Mouse (Mus musculus): Measurements from ENCODE around the gene Zbtb41. TPM values are rescaled to one million over a fixed set of nuclear protein-coding genes. Genes with fewer than 3 reads are reported as not detected.

The Zbtb41 gene
- polyA plus RNA-seq, 1 experiment from 2014 or later = 8.0 TPM

DNA sequence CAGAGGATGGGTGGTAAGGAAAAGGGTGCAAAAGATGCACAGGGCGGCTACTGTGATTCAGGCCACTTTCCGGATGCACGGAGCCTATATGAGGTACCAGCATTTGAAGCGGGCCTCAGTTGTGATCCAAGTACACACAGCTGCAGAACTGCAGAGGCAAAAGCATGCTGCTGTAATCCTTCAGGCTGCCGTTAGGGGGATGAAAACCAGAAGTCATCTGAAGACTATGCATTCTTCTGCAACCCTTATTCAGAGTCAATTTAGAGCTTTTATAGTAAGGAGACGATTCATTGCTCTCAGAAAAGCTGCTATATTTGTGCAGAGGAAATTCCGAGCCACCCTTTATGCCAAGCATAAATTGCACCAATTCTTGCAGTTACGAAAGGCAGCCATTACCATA, 58.2 kb downstream of the Zbtb41 start:
- Histone ChIP-seq H3K9me3 (no peaks in the 10 kb centered on the region), H3K4me1 (no peaks in the 10 kb centered on the region), H3K9ac (no peak overlapping the region), H3K36me3 (peaks cover 81% of the 10 kb centered on the region), H3K27ac (no peak overlapping the region), H3K4me3 (no peak overlapping the region), H3K4me2 (no peak overlapping the region), H3K27me3 (no peaks in the 10 kb centered on the region)
- ATAC-seq (ENCODE audit: insufficient number of reproducible peaks, insufficient read depth, low FRiP score, low TSS enrichment, low read depth) = no peak
- WGBS = 91% methylated on average over 8 of the region's 8 CpGs

- Histone ChIP-seq H3K4me1 (no peaks in the 10 kb centered on the region), H3K4me3 (no peak overlapping the region)
- no peak for ATAC-seq (ENCODE audit: insufficient number of reproducible peaks, insufficient read depth, low FRiP score, low TSS enrichment, low read depth)
Observed at GRCm38 (mm10) chr1:139481146-139481545, 59.1 kb downstream of the Zbtb41 start.

GRCm38 (mm10) chr1:139494630-139495029, 72.5 kb downstream of the Zbtb41 start:
- peaks cover 36% of the 10 kb centered on the region for H3K36me3 ChIP-seq
- no peak for ATAC-seq (ENCODE audit: insufficient number of reproducible peaks, insufficient read depth, low FRiP score, low TSS enrichment, low read depth)
- no peaks in the 10 kb centered on the region for H3K9me3 ChIP-seq
- H3K9ac ChIP-seq = no peak overlapping the region
- 83% methylated on average over 3 of the region's 3 CpGs for WGBS
- H3K4me3 ChIP-seq = no peak overlapping the region
- no peaks in the 10 kb centered on the region for H3K27me3 ChIP-seq
- no peaks in the 10 kb centered on the region for H3K4me1 ChIP-seq
- no peak overlapping the region for H3K4me2 ChIP-seq
- no peak overlapping the region for H3K27ac ChIP-seq

More at GRCm38 (mm10) chr1:139481146-139481545, 59.1 kb downstream of the Zbtb41 start:
- Histone ChIP-seq H3K27me3 (no peaks in the 10 kb centered on the region), H3K36me3 (peaks cover 76% of the 10 kb centered on the region), H3K27ac (no peak overlapping the region), H3K4me2 (no peak overlapping the region), H3K9me3 (no peaks in the 10 kb centered on the region), H3K9ac (no peak overlapping the region)
- 95% methylated on average over 4 of the region's 4 CpGs for WGBS

GRCm38 (mm10) chr1:139495408-139495807, 73.3 kb downstream of the Zbtb41 start:
- ATAC-seq (ENCODE audit: insufficient number of reproducible peaks, insufficient read depth, low FRiP score, low TSS enrichment, low read depth) = no peak
- no peak overlapping the region for H3K4me3 ChIP-seq
- H3K27ac ChIP-seq = no peak overlapping the region
- WGBS = 74% methylated on average over 2 of the region's 2 CpGs
- H3K4me1 ChIP-seq = no peaks in the 10 kb centered on the region
- H3K4me2 ChIP-seq = no peak overlapping the region
- no peaks in the 10 kb centered on the region for H3K9me3 ChIP-seq
- H3K9ac ChIP-seq = no peak overlapping the region
- H3K27me3 ChIP-seq = no peaks in the 10 kb centered on the region
- H3K36me3 ChIP-seq = peaks cover 30% of the 10 kb centered on the region

GRCm38 (mm10) chr1:139496212-139496611, 74.1 kb downstream of the Zbtb41 start:
- WGBS = 90% methylated on average over 3 of the region's 3 CpGs
- H3K36me3 ChIP-seq = peaks cover 23% of the 10 kb centered on the region
- H3K9ac ChIP-seq = no peak overlapping the region
- no peak overlapping the region for H3K4me3 ChIP-seq
- no peaks in the 10 kb centered on the region for H3K27me3 ChIP-seq
- no peak overlapping the region for H3K27ac ChIP-seq
- ATAC-seq (ENCODE audit: insufficient number of reproducible peaks, insufficient read depth, low FRiP score, low TSS enrichment, low read depth) = no peak
- H3K4me1 ChIP-seq = no peaks in the 10 kb centered on the region
- no peaks in the 10 kb centered on the region for H3K9me3 ChIP-seq
- H3K4me2 ChIP-seq = no peak overlapping the region

GRCm38 (mm10) chr1:139499751-139500150, 77.7 kb downstream of the Zbtb41 start:
- Histone ChIP-seq H3K4me3 (no peak overlapping the region), H3K36me3 (0 out of 2 replicates have a peak, but pooled peaks cover 3% of the 10 kb centered on the region), H3K4me1 (no peaks in the 10 kb centered on the region), H3K27ac (no peak overlapping the region), H3K27me3 (no peaks in the 10 kb centered on the region), H3K9ac (no peak overlapping the region), H3K9me3 (no peaks in the 10 kb centered on the region), H3K4me2 (no peak overlapping the region)
- no peak for ATAC-seq (ENCODE audit: insufficient number of reproducible peaks, insufficient read depth, low FRiP score, low TSS enrichment, low read depth)

- WGBS = 89% methylated on average over 3 of the region's 3 CpGs
- no peak within 1 kb of the TSS for H3K4me3 ChIP-seq
Observed at GRCm38 (mm10) chr1:139501258-139501752, 79.2 kb downstream of the Zbtb41 start, which contains the start of gene F13b. TSS of gene F13b (plus strand) at chr1:139501702.

More at GRCm38 (mm10) chr1:139501258-139501752, 79.2 kb downstream of the Zbtb41 start, which contains the start of gene F13b:
- H3K27ac ChIP-seq = no peak within 1 kb of the TSS
- no peaks in the 10 kb centered on the region for H3K9me3 ChIP-seq
- no peaks in the 10 kb centered on the region for H3K4me1 ChIP-seq
- no peak within 1 kb of the TSS for H3K9ac ChIP-seq
- ATAC-seq (ENCODE audit: insufficient number of reproducible peaks, insufficient read depth, low FRiP score, low TSS enrichment, low read depth) = no peak
- H3K27me3 ChIP-seq = no peaks in the 10 kb centered on the region
- H3K4me2 ChIP-seq = no peak within 1 kb of the TSS
- no peaks in the 10 kb centered on the region for H3K36me3 ChIP-seq

Other genes starting within 250 kb of the Zbtb41 start
- gene Crb1, start 45.2 kb upstream of the Zbtb41 start, polyA plus RNA-seq (2015; fragmentation: Nextera tagmentation; extraction: Ambion mirVana) = 0.08 TPM in 1 of 2 replicates, not detected in the other
- gene Aspm, start 32.5 kb downstream of the Zbtb41 start, polyA plus RNA-seq (2015; fragmentation: Nextera tagmentation; extraction: Ambion mirVana) = 17.6 and 18.5 TPM in 2 replicates
- gene F13b, start 79.4 kb downstream of the Zbtb41 start, polyA plus RNA-seq (2015; fragmentation: Nextera tagmentation; extraction: Ambion mirVana) = 0.26 TPM in 1 of 2 replicates, not detected in the other
- gene Cfhr1, start 138.0 kb downstream of the Zbtb41 start, polyA plus RNA-seq (2015; fragmentation: Nextera tagmentation; extraction: Ambion mirVana) = not detected in 2 replicates